Mouse (Mus musculus) cerebellum, adult 18-20 months (tissue): ENCODE results near the gene Nars2.

Experiments
- DNase-seq, 2 experiments: peaks; one replicate each; pipeline ENCODE4 v3.0.0; 2021

Gene Nars2

DNA sequence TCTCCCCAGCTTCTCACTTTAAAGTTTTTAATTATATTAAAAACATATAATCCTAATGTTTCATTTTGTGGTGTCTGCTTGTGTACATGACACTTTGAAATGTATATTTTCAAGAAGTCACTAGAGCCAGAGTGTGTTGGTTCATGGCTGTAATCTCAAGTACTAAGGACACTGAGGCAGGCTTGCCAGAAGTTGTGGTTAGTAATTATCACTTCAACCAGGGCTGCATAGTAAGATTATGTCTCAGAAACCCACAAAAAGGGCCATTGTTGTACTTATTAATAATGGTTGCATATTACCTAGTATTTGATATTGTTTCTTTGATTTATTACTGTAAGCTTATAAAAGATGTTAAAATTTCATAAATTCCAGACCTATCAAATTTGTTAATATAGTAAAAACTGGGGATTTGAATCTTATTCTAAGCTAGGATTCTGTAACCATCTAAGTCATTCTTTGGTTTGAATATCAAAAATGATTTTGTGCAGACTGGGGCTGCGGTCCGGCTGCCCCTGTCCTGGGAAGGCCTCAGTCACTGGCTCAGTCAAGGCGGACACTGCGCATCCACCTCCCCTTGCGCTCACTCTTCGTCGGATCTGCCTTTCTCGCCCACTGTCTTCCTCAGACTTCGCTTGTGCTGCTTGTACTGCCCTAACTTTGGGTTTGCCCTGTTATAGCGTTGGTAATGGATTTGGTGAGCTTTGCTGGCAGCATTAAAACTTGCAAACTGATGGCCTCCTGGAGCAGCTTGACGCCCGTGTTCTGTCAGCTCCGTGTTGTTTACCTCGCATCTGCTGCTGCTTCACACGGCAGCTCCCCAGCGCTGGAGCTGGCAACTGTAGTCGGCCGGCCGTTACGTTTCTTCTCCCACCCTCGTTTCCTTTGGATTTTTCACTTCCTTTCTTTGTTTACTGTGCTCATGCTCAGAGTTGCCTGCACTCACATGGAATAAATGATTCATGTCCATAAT lies 20.0 kb downstream of the Nars2 start:
- no peak for DNase-seq

DNA sequence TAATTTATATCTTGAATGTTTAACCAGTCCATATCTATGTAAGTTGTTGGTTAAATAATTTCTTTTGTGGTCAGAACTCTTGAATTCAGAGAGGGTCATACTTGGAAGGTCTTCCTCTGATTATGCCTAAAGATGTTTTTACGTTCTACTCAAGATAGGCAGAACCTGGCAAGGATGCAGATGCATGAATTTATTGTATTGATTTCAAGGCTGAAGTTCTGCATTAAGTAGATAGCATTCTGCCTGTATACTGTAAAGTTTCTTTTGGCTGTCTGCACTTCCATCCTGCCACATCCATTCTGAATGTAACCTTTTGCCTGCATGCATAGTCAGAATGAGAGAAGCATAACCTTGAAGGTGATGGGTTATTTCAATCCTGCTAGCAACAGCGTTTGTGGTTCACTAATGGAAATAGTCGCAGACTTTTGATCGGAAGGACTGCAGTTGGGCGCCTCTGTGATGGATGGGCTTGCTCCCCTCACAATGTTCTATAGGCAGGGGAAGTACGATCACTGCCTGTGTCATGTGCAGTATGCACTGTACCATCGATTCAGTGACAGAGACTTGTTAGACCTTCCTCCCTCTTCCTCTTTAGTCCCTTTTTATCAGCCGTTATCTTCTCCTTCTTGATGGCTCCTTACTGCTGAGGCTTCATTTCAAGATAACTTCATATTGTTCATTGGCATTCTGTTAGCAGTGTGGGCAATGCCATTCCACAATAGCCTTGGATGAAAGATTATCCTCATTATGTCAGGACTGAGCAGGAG lies 21.0 kb downstream of the Nars2 start:
- no peak for DNase-seq

DNA sequence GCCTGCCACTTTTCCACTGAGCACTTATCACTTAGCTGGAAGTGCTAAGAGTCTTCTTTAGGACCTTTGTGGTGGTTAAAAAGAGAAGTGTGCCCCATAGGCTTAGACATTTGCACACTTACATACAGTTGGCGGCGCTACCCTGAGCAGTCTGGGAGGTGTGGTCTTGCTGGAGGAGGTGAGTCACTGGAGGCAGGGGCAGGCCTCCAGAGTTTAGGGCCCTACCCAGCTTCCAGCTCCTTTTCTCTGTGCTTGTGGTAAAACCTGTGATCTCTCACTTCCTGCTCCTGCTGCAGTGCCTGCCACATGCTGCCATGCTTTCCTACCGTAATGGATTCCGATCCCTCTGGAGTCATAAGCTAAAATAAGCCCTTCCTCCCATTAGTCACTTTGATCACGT lies 24.6 kb downstream of the Nars2 start:
- no peak for DNase-seq

DNA sequence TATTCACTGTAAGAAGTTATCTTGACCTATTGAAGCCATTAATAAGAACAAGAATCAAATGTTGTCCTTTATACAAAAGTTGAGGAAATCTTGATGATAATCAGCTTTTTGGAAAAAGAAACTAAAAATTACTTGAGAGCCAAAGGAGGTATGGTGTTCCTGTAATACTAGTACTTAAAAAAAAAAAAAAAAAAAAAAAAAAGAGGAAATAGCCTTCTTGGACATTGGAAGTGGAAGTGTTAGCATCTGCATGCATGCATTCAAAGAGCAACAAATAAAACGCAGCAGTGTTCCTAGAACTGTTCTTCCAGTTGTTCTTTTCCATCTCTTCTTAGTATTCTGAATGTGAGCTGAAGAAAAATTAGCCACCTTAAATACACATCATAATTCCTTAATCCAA lies 25.9 kb downstream of the Nars2 start:
- no peak for DNase-seq

DNA sequence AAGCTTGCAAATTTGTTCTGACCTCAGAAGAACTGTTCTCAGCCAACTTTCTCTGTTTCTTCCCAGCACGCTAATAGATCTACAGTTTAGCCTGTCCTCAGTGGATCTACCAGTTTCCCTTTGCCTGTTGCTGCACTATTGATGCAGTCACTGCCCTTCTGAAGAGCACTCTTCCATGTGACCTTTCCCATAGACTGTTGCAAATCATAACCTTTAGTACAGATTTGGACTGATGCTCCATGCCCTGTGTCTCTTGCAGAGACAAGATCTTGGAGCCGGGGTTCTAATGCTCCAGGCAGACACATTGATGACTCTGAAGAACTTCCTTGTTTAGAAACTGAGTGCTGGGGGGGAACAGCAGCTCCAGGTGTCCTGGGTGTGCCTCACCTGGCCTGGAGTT lies 30.1 kb downstream of the Nars2 start:
- no peak for DNase-seq

DNA sequence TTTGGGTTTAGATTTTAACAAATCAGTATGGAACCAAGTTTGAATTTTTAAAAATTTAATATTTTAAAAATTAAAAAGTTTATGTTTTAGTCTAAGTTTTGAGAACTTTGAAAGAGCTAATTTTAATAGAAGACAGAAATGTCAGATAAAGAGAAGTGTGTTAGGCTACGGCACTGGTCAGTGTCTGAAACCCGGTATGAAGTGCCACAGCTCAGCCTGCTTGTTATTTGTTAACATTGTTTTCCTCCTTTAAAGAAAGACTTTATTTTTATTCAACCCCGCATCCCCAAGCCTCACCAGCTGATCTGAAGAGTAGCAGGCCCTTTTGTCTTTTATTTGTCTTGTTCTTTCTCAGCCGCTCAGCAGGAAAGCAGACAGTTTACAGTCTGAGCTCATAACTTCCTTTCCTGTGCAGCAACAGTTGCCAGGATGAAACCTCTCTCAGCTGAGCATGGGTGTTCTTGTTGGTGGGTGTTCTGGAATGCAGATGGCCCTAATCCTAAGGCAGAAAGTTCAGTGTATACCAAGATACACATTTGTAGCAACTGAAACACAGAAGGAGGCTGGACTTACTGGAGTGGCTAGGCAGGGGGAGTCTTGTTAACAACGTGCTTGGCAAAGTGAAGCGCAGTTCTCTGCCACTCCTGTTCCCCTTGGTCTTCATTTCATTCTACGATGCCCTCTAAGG lies 32.5 kb downstream of the Nars2 start:
- DNase-seq = no peak

DNA sequence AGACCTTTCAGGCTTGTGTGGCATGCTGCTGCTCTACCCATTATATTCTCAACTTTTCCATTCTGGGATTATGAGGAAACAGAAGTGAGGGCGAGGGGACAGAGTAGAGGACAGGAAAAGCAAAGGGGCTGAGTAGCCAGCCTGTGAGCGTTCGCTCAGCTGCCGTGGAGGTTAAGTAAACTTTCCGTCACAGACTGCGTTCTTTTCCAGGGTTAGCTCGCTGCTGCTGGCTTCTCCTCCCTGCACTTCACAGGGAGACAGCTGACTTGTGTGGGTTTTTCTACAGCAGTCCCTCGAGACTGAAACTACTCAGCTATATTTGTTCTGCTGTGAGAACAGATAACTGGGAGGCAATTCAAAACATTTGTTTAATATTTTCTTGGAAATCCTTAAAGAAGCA lies 34.5 kb downstream of the Nars2 start:
- DNase-seq = no peak

DNA sequence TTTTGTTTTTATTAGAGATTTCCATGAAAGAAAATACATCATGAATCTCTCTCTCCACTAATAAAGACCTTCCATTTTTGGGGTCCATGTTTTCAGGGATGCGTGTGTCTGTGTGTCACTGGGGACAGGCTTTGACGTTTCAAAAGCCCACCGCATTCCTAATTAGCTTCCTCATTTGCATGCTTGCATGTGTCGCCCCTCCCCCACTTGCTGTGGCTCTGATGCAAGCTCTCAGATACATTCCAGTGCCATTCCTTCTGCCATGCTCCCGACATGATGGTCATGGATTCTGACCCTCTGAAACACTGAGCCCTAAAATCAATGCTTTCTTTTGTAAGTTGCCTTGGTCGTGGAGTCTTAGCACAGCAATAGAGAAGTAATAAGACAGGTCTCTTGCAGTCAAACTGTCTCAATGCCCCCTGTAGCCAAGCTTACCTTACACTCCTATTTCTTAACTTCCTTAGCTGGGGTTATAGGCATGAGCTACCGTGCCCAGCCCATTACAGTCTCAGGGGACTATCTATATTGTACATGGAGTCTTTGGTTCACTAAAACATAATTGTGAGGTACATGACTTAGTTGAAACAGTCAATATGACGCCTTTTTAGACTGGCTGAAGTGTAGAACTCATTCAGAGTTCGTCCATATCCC lies 35.6 kb downstream of the Nars2 start:
- DNase-seq = no peak

DNA sequence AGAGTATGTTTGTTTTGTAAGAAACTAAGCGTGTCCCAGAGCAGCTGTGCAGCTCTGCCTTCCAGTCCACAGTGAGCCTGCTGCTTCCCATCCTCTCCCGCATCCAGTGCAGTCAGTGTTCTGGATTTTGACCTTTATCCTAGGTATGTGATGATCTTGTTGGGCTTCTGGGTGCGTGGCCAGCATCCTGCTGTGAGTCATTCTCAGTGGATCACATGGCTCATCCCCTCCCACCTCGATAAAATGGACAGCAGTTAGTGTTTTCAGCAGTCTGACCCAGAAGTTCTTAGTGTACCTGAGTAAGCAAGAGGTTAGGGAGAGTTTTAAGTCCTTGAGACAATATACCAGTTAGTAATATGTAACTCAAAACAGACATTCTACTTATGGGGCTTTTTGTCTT lies 36.4 kb downstream of the Nars2 start:
- peak in 1 of 2 experiments; percentile 11 for DNase-seq

DNA sequence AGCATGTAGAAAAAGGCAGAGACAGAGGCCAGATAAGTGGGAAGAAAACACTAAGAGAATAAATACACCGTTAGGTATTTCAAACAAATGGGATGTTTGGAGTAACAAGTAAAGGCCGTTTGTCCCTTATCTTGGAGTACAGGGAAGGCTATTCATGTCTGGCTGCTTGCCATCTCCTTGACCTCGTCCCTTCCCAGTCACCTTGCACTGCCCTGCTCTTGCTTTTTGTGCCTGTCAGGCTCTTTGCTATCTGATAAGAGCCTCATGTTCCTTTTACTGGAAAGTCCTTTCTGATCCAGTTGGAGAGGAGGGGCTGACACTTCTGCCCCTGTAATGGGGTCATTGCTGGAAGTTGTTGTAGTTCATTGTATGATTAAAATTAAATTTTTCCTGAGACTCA lies 61.7 kb downstream of the Nars2 start:
- no peak for DNase-seq

DNA sequence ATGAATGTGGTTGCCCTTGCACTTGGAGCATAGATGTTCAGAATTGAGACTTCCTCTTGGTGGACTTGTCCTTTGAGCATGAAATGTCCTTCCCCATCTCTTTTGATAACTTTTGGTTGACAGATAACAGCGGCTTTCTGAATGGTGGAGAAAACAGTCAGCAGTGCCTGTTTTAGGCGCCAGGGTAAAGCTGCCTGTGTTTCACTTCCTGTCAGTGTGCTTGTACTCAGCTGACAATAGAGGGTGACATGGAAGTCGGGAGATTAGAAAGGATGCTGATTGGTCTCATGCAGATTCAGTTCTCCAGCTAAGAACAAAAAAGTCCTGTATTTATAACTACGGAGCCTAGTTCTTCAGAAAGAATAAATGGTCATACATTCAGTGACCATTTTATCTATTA lies 66.7 kb downstream of the Nars2 start:
- no peak for DNase-seq

DNA sequence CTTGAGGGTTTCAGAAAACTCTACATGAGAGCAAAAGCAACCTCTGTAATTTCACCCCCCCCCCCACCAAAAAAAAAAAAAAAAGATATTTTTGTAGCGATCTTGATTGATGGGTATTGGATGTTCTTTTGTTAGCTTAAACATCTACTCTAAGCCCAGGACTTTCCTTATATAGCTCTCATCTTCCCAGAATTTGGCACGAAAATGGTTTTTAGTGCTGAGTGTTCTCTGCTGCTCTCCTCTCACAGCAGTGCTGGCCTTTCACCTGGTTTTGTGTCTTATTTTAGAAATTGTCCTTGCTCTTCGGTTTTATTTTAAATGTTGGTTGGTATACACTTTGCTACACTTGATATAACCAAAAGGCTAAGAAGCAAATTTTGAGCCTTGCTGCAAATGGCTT lies 67.1 kb downstream of the Nars2 start:
- no peak for DNase-seq

DNA sequence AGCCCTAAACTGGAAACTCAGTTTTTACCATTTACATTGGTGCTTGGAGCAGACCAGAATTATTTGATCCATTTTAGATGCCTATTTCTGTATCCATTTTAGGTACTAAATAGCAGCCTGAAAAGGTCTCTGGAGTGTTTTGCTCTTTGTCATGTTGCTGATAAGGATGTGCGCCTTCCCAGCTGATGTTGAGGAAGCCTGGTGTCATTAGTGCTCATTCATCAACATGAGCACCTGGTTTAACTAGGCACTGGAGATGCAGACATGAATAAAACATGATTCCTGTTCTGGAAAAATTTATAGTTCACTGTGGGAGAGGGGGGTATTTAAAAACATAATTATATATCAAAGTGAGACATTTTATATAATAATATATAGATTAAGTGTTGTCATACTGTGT lies 68.0 kb downstream of the Nars2 start:
- DNase-seq = no peak

DNA sequence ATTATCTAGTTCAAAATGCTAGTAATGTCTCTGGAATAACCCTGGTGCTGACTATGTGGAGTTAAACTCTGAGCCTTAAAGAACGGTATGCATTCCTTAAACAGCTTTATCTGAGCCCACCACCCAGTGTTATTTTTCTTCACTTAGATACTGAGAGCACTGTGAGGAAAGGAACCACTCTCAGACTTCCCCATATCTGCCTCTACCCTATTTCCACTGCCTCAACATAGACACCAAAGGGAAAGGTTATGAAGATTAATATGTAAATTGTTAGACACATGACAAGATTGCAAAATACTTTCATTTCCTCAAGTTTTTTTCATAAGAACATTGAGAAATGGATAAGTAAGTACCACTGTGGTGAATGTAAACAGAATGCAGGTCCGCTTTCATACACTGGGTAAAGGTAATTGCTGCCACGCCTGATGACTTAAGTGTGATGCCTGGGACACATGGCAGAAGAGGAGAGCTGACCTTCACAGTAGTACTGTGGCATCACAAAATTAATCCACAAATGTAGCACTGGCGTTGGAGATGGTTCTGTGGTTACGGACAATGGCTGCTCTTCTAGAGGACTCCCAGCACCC lies 75.6 kb downstream of the Nars2 start:
- no peak for DNase-seq

DNA sequence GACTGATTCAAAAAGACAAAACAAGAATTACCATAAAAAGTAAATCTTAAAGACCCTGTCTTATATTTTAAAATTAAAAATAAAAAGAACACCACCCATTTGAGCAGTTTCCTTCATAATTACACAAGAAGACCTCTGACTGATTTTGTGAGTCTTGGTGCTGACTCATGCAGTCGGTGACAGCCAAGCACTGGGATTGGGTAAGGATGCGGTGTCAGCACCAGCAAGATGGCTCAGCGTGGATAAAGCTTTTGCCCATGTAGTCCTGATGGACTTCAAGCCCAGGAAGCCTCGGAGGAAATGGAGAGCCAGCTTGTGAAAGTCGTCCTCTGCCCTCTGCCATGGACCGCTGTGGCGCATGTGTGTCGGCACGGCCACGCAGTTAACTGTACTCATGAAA lies 77.8 kb downstream of the Nars2 start:
- DNase-seq = no peak

DNA sequence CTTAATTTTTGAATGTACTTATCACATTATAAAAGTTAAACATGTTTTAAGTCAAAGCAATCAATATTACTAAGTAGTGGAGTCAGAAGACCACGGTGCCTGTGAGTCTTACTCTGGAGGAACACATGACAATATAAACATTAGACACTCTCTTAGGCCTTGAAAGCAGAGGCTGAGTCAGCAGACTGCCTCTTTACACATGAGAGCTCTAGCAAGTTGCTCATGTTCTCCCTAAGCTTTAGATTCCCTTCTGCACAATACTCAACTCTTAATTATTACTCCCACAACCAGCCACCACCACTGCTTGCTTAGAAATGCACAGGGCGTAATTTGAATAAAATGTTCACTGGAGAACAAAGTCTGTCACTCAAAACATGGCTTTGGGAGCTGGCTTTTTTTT lies 81.1 kb downstream of the Nars2 start:
- DNase-seq = no peak

DNA sequence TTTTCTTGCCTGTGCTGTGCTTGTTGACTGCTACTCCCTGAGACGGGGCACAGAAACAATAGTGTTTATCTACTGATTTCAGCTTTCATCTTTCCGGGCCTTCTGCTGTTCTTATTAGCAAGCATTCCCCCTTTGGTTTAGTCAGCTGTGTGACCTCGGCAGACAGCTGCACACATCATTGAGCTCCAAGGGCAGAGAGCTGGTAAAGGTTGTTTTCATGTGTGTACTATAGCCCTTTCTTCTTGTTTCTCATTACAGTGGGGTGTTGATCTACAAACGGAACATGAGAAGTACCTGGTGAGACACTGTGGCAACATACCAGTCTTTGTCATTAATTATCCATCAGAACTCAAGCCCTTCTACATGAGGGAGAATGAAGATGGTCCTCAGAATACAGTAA lies 88.3 kb downstream of the Nars2 start:
- DNase-seq = no peak

DNA sequence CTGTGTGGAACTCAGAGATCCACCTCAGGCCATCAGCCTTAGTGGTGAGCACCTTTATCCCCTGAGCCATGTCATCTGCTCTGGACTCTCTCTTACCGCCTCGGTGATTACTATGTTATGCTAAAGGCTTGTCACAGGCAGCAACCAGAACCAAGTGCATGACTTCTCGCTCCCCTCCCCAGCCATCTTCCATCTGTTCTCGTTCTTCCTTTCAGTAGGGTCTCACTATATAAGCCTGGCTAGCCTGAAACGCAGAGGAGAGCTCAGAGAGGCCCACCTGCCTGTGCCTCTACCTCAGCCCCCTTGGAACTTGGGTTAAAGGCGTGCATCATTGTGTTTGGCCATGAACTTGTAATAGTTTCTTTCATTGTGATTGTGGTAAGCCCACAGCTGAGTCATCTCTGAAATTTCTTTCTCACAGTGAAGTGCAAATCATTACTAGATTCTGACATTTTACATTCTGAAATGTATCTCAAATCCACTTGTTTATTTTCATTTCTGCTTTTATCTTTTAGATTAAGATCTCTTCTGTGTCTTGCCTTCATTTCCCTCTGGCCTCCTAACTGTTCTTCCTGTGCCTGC lies 90.7 kb downstream of the Nars2 start:
- DNase-seq = no peak

DNA sequence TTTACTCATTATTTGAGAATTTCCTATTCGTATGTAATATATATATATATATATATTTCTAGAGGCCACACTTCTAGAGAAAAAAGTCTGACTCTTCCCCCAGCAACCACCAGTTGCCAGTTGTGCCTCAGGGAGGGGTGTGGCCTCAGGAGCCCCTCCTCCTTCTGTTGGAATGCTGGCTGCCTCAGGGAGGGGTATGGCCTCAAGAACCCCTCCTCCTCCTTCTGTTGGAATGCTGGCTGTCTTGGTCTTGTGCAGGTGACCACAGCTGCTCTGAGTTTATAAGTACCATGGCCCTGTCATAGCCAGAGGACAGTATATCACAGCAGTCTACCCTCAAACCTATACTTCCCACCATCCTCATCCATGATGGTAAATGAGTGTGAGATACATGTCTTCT lies 91.7 kb downstream of the Nars2 start:
- DNase-seq = no peak

DNA sequence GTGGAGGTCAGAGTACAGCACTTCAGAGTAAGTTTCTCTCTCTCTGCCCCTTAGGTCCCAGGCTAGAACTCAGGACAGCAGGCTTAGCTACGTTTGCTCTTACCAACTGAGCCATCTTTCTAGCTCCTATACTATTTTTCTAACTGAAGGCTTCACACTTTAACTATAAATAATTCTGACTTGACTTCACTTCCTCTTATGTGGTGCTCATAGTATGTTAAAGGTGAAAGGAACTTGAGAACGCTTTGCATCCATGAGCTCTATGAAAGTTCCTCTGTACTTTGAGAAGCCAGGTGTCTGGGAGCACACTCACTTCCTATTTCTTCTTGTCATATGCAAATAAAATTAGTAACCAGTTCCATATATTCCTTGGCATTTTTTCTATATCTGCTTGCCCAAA lies 109.7 kb downstream of the Nars2 start:
- DNase-seq = no peak

DNA sequence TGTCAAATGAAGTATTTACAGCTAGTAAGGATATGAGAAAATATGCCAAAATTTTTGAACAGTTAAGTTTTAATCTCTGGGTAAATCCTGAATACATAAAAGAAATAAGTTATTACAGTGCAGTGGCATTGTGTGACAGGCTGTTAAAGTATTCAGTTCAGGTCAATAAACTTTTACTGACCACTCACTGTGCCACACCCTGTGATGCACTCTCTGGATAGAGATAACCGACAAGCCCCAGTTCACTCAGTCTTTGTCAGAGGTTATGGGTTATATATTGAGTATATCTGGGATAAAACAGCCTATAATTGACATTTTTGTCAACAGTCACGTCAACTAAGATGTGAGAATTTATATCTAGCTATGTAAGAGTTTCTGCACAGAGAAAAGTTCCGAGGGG lies 120.2 kb downstream of the Nars2 start:
- no peak for DNase-seq

DNA sequence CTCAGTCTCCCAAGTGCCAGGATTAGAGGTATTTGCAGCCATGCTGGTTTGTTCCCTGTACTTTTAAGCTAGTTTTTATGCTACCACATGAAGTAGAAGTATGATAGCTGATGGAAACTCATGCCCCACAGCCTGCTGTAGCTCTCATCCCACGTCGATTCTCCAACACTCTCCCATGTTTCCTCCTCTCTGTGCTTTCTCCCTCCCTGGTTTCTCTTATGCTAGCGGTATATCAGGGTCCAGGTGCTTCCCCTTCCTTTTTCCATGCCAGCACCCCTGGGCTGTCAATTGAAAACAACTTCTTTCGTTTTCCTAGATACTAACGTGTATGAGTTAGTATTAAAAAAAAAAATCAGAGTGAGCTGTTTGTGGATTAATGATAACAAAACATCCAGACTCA lies 120.8 kb downstream of the Nars2 start:
- DNase-seq = no peak
